Mouse (Mus musculus) neural tube, embryonic 11.5 days (tissue): Measurements from ENCODE around the gene Eif4h. TPM values are rescaled to one million over a fixed set of nuclear protein-coding genes. Genes with fewer than 3 reads are reported as not detected.
"Not testable (repeated sequence)": the region's sequence is repeated elsewhere in the genome, so short reads cannot be mapped to it uniquely, and the experiment has no call there.

Source experiments
- ATAC-seq: fragments of 200-750 bp; cut with Nextera tagmentation; 2 replicates; pipeline ENCODE4 v1.8.0; 2017; ENCODE audit warnings: moderate number of reproducible peaks, mild to moderate bottlenecking, moderate TSS enrichment, moderate library complexity; ENCODE audit not compliant: insufficient read depth, low FRiP score, low TSS enrichment
- DNase-seq: peaks from one replicate; pipeline ENCODE4 v3.0.0-alpha.2; 2015; ENCODE audit warnings: low spot score
- H3K27ac ChIP-seq: fragments of 300-500 bp; sonication (generic); 2 replicates; pipeline ENCODE4 v1.5.1; 2014; ENCODE audit warnings: low read depth, mild to moderate bottlenecking, low read length
- H3K27me3 ChIP-seq: fragments of 300-500 bp; sonication (generic); 2 replicates; pipeline ENCODE4 v1.6.1; 2014; ENCODE audit warnings: mild to moderate bottlenecking, low read length, mixed read lengths; ENCODE audit not compliant: control insufficient read depth, insufficient read depth
- H3K36me3 ChIP-seq: fragments of 300-500 bp; sonication (generic); 2 replicates; pipeline ENCODE4 v1.6.1; 2014; ENCODE audit warnings: mild to moderate bottlenecking, low read length, moderate library complexity, mixed read lengths; ENCODE audit not compliant: control insufficient read depth, insufficient read depth
- H3K4me1 ChIP-seq: fragments of 300-500 bp; sonication (generic); 2 replicates; pipeline ENCODE4 v1.6.1; 2014; ENCODE audit warnings: low read length, mixed read lengths; ENCODE audit not compliant: control insufficient read depth, insufficient read depth
- H3K4me2 ChIP-seq: fragments of 300-500 bp; sonication (generic); 2 replicates; pipeline ENCODE4 v1.6.1; 2014; ENCODE audit warnings: low read depth, mild to moderate bottlenecking, moderate library complexity
- H3K4me3 ChIP-seq: fragments of 300-500 bp; sonication (generic); 2 replicates; pipeline ENCODE4 v1.5.1; 2014; ENCODE audit warnings: low read depth, low read length
- H3K9ac ChIP-seq: fragments of 300-500 bp; sonication (generic); 2 replicates; pipeline ENCODE4 v1.6.1; 2014; ENCODE audit warnings: mild to moderate bottlenecking, low read length
- H3K9me3 ChIP-seq: fragments of 300-500 bp; sonication (generic); 2 replicates; pipeline ENCODE4 v1.6.1; 2016; ENCODE audit warnings: low read length; ENCODE audit not compliant: control insufficient read depth
- WGBS: fragments of 180-500 bp; shearing (Covaris S2); extraction: QIAGEN DNeasy Blood & Tissue Kit; methylation state at CpG from one replicate; pipeline ENCODE4 v1.1.7; 2014; 5-methylcytosine and 5-hydroxymethylcytosine counted together
- polyA plus RNA-seq: library from polyadenylated mRNA; unstranded; fragments of >200 nt; fragmentation: Nextera tagmentation; extraction: Ambion mirVana; gene quantifications from 2 replicates; pipeline ENCODE4 v1.2.1, GENCODE M21; 2014

Eif4h gene
- polyA plus RNA-seq, 1 experiment from 2014 or later = 457 TPM

DNA sequence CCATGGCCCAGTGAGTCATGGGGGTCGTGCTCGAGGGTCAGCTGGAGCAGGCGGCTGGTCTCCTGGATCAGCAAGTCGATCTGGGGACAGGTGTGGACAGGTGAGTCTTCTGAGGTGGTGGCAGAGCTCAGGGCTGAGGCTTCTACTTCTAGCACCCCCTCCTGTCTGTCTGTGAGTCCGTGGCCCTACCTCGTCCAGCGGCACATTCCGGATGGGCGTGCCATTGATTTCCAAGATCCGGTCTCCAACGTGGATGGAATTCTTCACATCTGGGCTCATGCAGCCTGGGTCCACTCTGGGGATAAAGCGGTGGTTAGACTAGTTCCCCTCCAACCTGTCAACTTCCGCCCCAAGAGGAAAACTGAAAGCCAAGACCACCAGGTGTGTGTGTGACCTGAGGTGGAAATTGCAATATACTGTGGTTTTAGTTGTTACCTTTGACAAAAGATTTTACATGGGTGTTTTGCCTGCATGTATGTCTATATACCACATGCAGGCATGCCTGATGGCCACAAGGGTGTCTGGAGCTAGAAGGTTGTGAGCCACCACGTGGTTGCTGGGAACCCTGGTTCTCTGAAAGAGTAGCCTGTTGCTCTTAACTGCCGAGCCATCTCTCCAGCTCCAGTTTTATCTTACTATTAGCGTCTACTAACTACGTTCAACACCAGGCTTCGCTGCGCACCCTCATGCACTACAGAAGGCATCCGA is 29.9 kb upstream of the Eif4h start:
- Histone ChIP-seq H3K27ac (no peak overlapping the region), H3K9me3 (no peaks in the 10 kb centered on the region), H3K27me3 (no peaks in the 10 kb centered on the region), H3K4me2 (no peak overlapping the region), H3K9ac (no peak overlapping the region), H3K36me3 (peaks cover 4% of the 10 kb centered on the region; the same call in 1 of the 2 replicates), H3K4me1 (peaks cover 5% of the 10 kb centered on the region; the same call in 1 of the 2 replicates), H3K4me3 (no peak overlapping the region)
- ATAC-seq (no peak), DNase-seq (no peak)
- 78% methylated on average over 20 of the region's 20 CpGs for WGBS

DNA sequence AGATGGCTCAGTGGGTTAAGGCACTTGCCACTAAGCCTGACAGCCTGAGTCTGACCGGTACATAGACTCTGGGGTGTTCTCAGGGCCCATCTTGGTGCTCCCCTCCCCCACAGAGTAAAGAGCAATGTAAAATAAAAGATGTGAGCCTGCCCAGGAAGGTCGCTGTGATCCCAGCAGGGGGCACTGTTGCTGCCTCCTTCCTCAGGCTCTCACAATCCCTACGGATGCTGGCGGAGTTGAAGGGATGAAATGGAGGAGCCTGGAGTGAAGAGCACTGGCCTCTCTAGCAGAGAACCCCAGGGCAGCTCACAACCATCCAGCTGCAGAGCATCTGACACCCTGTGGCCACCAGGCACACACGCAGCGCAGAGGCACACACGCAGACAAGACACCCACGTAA is 29.2 kb upstream of the Eif4h start:
- Histone ChIP-seq H3K4me1 (peaks cover 5% of the 10 kb centered on the region; the same call in 1 of the 2 replicates), H3K27ac (no peak overlapping the region), H3K27me3 (no peaks in the 10 kb centered on the region), H3K36me3 (peaks cover 7% of the 10 kb centered on the region), H3K4me2 (no peak overlapping the region), H3K4me3 (no peak overlapping the region), H3K9me3 (no peaks in the 10 kb centered on the region), H3K9ac (no peak overlapping the region)
- ATAC-seq = no peak
- DNase-seq = peak; percentile 70
- 34% methylated on average over 8 of the region's 8 CpGs for WGBS

DNA sequence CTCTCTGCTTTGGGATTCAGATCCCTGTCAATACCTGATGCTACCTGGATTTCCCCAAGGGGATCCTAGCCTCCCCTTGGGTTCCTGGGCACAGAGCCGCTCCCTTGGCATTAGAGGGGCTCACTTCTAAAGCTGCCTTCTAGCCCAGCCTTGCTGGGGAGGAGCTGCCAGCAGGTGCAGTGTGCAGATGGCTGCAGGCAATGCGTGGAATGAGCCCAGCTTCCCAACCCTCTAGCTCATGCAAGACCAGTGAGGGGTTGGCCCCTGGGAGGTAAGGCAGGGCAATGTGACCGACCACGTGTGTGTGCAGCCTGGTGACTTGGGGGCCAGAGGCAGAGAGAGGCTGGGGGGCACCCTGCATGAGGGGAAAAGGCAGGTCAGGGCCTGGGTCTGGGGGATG is 17.4 kb upstream of the Eif4h start:
- Histone ChIP-seq H3K36me3 (peaks cover 4% of the 10 kb centered on the region; the same call in 1 of the 2 replicates), H3K9ac (no peak overlapping the region)
- no peak for ATAC-seq

DNA sequence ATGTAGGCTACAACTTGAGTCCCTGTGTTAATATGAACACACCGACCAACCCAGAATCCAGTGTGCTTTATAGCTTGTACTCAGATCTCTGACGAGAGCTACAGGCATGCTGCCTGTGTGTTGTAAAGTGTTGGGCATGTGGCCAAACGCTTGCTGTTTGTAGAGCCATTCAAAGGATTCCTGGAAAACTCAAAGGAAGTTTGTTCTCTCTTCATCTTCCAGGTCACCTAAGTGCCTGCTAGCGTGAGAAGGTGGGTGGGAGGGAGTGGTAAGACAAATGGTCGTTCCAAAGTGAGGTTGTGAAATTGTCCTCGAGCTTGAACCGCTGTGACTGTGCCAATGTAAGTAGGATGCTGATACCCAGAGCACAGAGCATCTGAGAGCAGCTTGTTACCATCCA is 12.7 kb upstream of the Eif4h start:
- DNase-seq = no peak
- Histone ChIP-seq H3K9me3 (no peaks in the 10 kb centered on the region), H3K27me3 (no peaks in the 10 kb centered on the region), H3K9ac (no peak overlapping the region), H3K27ac (no peak overlapping the region), H3K4me2 (no peak overlapping the region), H3K4me3 (no peak overlapping the region), H3K36me3 (no peaks in the 10 kb centered on the region), H3K4me1 (no peaks in the 10 kb centered on the region)
- 52% methylated on average over 7 of the region's 7 CpGs for WGBS
- ATAC-seq = no peak

More for the DNA sequence above, 17.4 kb upstream of the Eif4h start:
- H3K27ac ChIP-seq = no peak overlapping the region
- no peak for DNase-seq
- H3K27me3 ChIP-seq = no peaks in the 10 kb centered on the region
- no peak overlapping the region for H3K4me2 ChIP-seq
- H3K4me1 ChIP-seq = no peaks in the 10 kb centered on the region
- H3K9me3 ChIP-seq = no peaks in the 10 kb centered on the region
- WGBS = 79% methylated on average over 4 of the region's 4 CpGs
- no peak overlapping the region for H3K4me3 ChIP-seq

DNA sequence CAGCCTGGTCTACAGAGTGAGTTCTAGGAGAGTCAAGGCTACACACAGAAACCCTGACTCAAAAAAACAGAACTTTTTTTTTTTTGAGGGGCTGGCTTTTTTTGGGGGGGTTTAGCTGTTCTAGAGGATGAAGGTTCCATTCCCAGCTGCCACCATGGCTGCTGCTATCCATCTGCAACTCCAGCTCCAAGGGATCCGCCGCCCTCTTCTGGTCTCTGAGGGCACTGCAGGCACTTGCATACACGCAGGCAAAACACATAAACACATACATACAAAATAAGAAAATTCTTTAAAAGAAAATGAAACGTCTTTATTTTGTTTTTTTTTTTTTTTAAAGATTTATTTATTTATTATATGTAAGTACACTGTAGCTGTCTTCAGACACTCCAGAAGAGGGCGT is 11.6 kb upstream of the Eif4h start:
- Histone ChIP-seq H3K27me3 (no peaks in the 10 kb centered on the region), H3K4me2 (no peak overlapping the region), H3K9ac (no peak overlapping the region), H3K4me1 (no peaks in the 10 kb centered on the region), H3K4me3 (no peak overlapping the region), H3K27ac (no peak overlapping the region), H3K36me3 (no peaks in the 10 kb centered on the region), H3K9me3 (no peaks in the 10 kb centered on the region)
- peak; percentile 51 for DNase-seq
- no peak for ATAC-seq
- WGBS = 41% methylated on average over 4 of the region's 5 CpGs

DNA sequence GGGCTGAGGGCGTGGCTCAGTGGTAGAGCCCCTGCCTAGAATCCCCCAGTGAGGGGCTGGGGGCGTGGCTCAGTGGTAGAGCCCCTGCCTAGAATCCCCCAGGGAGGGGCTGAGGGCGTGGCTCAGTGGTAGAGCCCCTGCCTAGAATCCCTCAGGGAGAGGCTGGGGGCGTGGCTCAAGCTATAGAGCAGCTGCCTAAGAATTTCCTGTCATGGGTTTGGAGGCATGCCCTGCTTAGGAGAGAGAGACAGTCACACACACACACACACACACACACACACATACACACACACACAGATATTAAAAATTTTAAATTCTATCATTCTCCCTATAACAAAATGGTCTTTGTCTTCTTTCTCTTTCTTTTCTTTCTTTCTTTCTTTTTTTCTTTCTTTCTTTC is 9.7 kb upstream of the Eif4h start:
- not testable (repeated sequence) for DNase-seq, H3K4me1 ChIP-seq, H3K9me3 ChIP-seq, H3K9ac ChIP-seq, H3K4me2 ChIP-seq, ATAC-seq, H3K4me3 ChIP-seq, H3K36me3 ChIP-seq, H3K27me3 ChIP-seq, H3K27ac ChIP-seq
- 73% methylated on average over 3 of the region's 4 CpGs for WGBS

DNA sequence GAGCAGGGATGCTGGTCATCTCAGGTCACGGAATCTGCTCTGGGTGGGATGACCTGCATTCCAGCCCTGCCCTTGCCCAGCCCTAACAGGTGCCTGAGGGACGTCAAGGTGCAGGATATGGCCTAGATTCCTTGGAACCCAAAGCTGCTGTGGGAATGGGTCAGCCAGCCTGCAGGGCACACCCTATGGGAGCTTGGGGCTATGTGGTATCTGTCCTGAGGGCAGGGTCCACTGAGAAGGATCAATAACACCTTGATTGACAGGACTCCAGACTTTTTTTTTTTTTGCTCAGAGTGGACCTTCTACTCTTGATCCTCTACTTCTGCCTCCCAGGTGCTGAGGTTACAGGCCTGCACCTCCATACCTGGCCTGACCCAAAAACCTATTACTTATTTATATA is 8.1 kb upstream of the Eif4h start:
- no peaks in the 10 kb centered on the region for H3K4me1 ChIP-seq
- no peak overlapping the region for H3K27ac ChIP-seq
- H3K36me3 ChIP-seq = no peaks in the 10 kb centered on the region
- no peak overlapping the region for H3K9ac ChIP-seq
- WGBS = 73% methylated on average over 2 of the region's 2 CpGs
- no peak overlapping the region for H3K4me3 ChIP-seq
- H3K4me2 ChIP-seq = no peak overlapping the region
- ATAC-seq (no peak), DNase-seq (no peak)
- no peaks in the 10 kb centered on the region for H3K27me3 ChIP-seq
- H3K9me3 ChIP-seq = no peaks in the 10 kb centered on the region

DNA sequence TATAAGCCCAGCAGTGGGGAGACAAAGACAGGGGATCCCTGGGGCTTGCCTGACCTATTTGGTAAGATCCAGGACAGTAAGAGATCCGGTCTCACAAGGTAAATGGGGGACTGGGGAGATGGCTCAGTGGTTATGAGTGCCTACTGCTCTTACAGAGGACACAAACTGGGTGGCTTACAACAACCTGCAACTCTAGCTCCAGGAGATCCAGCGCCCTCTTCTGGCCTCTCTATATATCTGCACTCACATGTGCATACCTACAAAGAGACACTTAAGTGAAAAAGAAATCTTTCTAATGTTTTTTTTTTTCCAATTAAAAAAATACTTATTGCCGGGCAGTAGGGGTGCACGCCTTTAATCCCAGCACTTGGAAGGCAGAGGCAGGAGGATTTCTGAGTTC is 7.2 kb upstream of the Eif4h start:
- 79% methylated on average over 4 of the region's 4 CpGs for WGBS
- H3K9me3 ChIP-seq = no peaks in the 10 kb centered on the region
- no peak overlapping the region for H3K9ac ChIP-seq
- no peak overlapping the region for H3K27ac ChIP-seq
- H3K4me1 ChIP-seq = no peaks in the 10 kb centered on the region
- H3K4me2 ChIP-seq = no peak overlapping the region
- no peaks in the 10 kb centered on the region for H3K36me3 ChIP-seq
- DNase-seq (no peak), ATAC-seq (no peak)
- H3K27me3 ChIP-seq = no peaks in the 10 kb centered on the region
- no peak overlapping the region for H3K4me3 ChIP-seq

DNA sequence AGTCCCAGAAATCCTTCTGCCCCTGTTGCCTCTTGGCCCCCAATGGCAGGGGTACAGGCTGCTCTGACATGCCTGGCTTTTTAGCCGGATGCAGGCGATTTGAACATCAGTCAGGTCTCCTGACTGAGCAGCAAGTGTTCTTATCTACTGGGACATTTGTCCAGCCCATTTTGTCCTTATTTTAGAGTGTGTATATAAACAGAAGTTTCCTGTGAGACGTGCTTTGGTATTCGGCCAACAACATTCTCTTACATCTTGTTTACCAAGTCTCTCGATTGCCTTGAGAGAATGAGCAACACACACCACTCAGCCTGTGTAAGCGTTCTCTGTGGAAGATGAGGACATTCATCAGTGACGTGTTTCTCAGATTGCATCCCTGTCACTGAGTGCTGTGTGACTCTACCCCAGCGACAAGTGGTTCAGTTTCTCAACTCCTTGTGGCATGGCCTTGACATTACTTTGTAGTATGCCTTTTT is 5.4 kb upstream of the Eif4h start:
- no peak overlapping the region for H3K9ac ChIP-seq
- H3K9me3 ChIP-seq = no peaks in the 10 kb centered on the region
- ATAC-seq (no peak), DNase-seq (no peak)
- no peak overlapping the region for H3K27ac ChIP-seq
- WGBS = 77% methylated on average over 8 of the region's 8 CpGs
- H3K4me2 ChIP-seq = no peak overlapping the region
- no peaks in the 10 kb centered on the region for H3K27me3 ChIP-seq
- no peaks in the 10 kb centered on the region for H3K36me3 ChIP-seq
- H3K4me3 ChIP-seq = no peak overlapping the region
- no peaks in the 10 kb centered on the region for H3K4me1 ChIP-seq
